Mouse (Mus musculus) layer of hippocampus, postnatal 10 days (tissue): Measurements from ENCODE around the gene Mtmr3. TPM values are rescaled to one million over a fixed set of nuclear protein-coding genes. Genes with fewer than 3 reads are reported as not detected.

Source experiments
- DNase-seq, 2 experiments: peaks; one replicate each; pipeline ENCODE4 v3.0.0; 2021; ENCODE audit warnings: low spot score in 2 of 2
- long read RNA-seq: library from polyadenylated mRNA; stranded (forward); transcript quantifications from one replicate; pipeline ENCODE4 v2.0.0, GENCODE M21; 2023
- total RNA-seq, 2 experiments: library from RNA; stranded (reverse); gene quantifications; 2 replicates each; pipeline ENCODE4 v1.2.3; 2021

Mtmr3 gene
- 10 to 100 TPM; 59.0 to 62.6 TPM for total RNA-seq
- long read RNA-seq, full-length matches to known transcripts = 4 of 25 reads
- long read RNA-seq, partial matches to known transcripts = 1 of 25 reads
- long read RNA-seq, other reads (novel, unspliced or antisense) = 20 of 25 reads

GRCm38 (mm10) chr11:4594608-4595500, at the start of gene Mtmr3:
TSS of gene Mtmr3 (minus strand) at chr11:4594863.
- DNase-seq = peak; percentile 88 to 93

GRCm38 (mm10) chr11:4643722-4644121, 49.1 kb upstream of the Mtmr3 start:
- no peak for DNase-seq

DNA sequence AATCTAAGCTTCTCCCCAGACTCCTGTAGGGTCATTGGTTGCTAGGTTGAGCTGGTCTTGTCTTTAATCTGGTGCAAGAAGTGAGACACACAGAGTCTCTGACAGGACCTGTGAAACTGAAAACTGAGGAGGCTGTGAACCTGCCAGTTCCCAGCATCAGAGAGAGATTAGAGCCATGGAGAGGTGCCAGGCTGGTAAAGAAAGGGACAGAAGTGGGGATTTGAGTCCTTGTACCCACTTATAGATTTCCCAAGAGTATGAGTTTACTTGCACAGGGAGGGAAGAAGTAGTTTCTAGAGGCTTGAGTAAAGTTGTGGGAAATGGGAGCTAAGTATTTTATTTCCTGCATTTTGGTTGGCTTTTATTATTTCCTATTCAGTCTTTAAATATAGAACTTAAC, 46.5 kb upstream of the Mtmr3 start:
- no peak for DNase-seq

DNA sequence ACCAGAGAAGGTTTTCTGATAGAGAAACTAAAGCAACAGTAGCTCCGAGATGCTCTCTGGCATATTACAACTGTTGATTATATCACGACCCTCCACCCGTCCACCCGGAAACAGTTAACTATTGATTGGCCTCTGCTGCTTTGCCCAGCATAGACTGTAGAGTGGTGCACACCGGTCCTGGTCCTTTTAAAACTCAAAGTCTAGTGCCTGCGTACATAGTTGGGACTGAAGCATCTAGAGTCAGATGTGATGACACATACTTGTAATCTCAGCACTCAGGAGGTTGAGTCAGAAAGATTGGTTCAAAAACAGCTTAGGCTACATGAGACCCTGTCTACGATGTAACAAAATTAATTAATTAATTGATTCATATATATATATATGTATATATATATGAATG, 43.6 kb upstream of the Mtmr3 start:
- no peak for DNase-seq

GRCm38 (mm10) chr11:4637534-4638234, 43.0 kb upstream of the Mtmr3 start, which contains the start of gene Ascc2:
TSS of gene Ascc2 (plus strand) at chr11:4637747.
- peak; percentile 88 to 90 for DNase-seq

GRCm38 (mm10) chr11:4636782-4637342, 42.2 kb upstream of the Mtmr3 start:
- no peak for DNase-seq

- no peak for DNase-seq
Measured at GRCm38 (mm10) chr11:4634395-4634794, 39.7 kb upstream of the Mtmr3 start.

- no peak for DNase-seq
Measured at GRCm38 (mm10) chr11:4633420-4633819, 38.8 kb upstream of the Mtmr3 start.

GRCm38 (mm10) chr11:4629861-4630280, 35.2 kb upstream of the Mtmr3 start:
- DNase-seq = no peak

- DNase-seq = no peak
Measured at GRCm38 (mm10) chr11:4627636-4628035, 33.0 kb upstream of the Mtmr3 start.

GRCm38 (mm10) chr11:4625931-4626330, 31.3 kb upstream of the Mtmr3 start:
- DNase-seq = no peak

DNA sequence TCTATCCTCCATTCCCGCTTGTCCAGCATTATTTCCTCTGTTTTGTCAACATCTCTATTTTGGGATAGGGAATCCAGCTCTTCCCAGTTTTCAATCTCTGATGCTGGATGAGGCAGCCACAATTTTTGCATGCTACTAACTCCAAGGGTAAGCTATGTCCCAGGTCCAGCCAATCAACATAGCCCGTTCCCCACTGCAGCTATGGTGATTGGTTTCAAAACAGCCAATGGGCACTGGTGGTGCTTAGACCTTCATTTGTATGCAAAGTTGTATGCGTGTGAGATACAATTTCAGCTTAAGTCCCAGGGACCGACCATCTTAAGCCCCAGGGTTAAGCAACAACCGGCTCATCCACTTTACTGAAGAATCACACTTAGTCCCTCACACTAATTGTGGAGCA, 28.3 kb upstream of the Mtmr3 start:
- no peak for DNase-seq

GRCm38 (mm10) chr11:4622442-4622986, 27.9 kb upstream of the Mtmr3 start:
- DNase-seq = no peak

- DNase-seq = no peak
Measured at GRCm38 (mm10) chr11:4621866-4622265, 27.2 kb upstream of the Mtmr3 start.

DNA sequence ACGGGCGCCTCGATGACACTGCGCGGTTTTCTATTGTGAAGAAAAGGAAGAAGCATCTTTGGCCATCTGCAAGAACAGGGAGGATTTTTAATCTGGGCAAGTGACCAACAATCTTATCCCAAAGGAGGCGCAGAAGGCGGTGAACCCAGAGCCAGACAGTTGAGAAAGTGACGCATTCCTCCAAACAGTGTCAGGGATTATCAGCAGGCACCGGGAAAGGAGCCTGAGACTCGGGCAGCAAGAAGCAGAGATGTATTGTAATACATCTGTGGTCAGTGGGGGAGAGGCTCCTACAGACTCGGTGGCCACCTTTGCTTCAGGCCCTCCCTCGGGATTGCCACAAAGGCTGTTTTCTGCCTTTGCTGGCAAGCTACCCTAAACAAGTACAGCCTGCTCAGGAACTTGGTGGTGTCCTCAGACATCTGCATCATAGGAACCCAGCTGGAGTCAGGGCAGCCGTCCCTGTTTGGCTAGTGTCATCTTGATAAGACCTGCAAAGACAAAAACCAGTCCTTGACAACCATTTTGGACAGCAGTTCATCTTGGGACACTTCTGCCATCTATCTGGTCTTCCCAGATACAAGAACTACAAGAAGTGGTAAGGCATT, 25.9 kb upstream of the Mtmr3 start:
- DNase-seq = no peak

GRCm38 (mm10) chr11:4620017-4620485, 25.4 kb upstream of the Mtmr3 start, which contains the start of gene Gm11032:
TSS of gene Gm11032 (plus strand) at chr11:4620067.
- no peak for DNase-seq

DNA sequence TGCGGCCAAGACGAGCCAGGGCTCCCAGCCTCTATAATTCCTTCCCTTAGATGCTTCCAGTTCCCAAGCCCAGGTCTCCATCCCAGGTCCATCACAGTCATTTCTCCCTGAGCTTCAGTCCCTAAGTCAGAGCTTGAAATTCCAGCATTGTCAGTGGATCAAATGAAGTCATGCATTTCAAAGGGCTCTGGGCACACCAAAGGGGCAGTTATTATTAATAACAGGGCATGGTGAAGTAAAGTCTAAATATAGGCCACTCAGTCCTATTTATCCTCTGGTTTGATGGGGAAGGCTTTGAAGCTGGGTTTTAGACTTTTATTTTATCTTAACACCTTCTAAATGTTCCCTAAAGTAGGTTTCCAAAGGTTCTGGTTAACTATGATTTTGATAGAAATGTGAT, 17.2 kb upstream of the Mtmr3 start:
- no peak for DNase-seq

DNA sequence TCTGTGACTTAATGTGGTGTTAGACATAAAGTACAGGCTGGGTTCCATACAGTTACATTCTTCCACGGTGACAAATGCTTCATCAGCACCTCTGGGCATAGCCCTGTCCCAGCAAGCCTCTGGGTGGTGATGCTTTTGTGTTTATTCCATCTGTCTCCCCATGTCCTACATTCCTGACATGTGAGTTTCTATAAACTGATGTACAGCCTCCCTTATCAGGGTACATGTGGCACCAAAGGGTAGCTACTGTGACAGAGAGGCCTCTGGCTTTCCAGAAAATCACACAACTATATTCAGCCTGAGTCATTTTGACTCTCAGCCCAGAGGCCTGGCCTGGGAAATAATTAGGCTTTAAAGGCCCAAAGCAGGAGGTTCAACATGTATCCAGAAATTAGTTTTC, 11.9 kb upstream of the Mtmr3 start:
- DNase-seq = no peak

DNA sequence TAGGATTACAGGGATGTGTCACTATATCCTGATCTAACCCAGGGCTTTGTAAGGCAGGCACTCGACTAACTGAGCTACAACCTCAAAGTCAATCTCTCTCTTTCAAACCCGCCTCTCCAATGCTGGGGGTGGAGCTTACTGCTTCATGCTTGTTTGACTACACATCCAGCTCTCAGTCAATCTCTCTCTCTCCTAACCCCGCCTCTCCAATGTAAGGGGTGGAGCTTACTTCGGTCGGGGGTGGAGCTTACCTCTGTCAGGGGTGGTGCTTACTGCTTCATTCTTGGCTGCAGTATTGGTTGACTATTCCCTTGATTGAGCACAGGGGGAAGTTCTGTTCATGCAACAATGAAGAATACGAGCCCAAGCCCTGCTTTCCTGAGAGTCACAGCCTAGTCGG, 10.8 kb upstream of the Mtmr3 start:
- no peak for DNase-seq

- no peak for DNase-seq
Measured at GRCm38 (mm10) chr11:4604441-4604840, 9.8 kb upstream of the Mtmr3 start.
